Mouse (Mus musculus) heart, embryonic 11.5 days (tissue): Measurements from ENCODE around the gene Cdk11b. TPM values are rescaled to one million over a fixed set of nuclear protein-coding genes. Genes with fewer than 3 reads are reported as not detected.

Experiments used
- ATAC-seq: fragments of 200-750 bp; cut with Nextera tagmentation; replicated peaks from 2 replicates; pipeline ENCODE4 v1.8.0; 2017; ENCODE audit warnings: moderate library complexity; ENCODE audit not compliant: insufficient number of reproducible peaks, low FRiP score, low TSS enrichment
- H3K27ac ChIP-seq: fragments of 300-500 bp; sonication (generic); 2 replicates; pipeline ENCODE4 v1.5.1; 2014; ENCODE audit warnings: mild to moderate bottlenecking, low read depth, low read length
- H3K27me3 ChIP-seq: fragments of 300-500 bp; sonication (generic); 2 replicates; pipeline ENCODE4 v1.6.1; 2014; ENCODE audit warnings: mild to moderate bottlenecking, low read length, mixed read lengths; ENCODE audit not compliant: control insufficient read depth, insufficient read depth
- H3K36me3 ChIP-seq: fragments of 300-500 bp; sonication (generic); 2 replicates; pipeline ENCODE4 v1.6.1; 2014; ENCODE audit warnings: mild to moderate bottlenecking, low read length, moderate library complexity, mixed read lengths; ENCODE audit not compliant: control insufficient read depth, insufficient read depth
- H3K4me1 ChIP-seq: fragments of 300-500 bp; sonication (generic); 2 replicates; pipeline ENCODE4 v1.6.1; 2014; ENCODE audit warnings: low read length; ENCODE audit not compliant: control insufficient read depth, insufficient read depth
- H3K4me2 ChIP-seq: fragments of 300-500 bp; sonication (generic); 2 replicates; pipeline ENCODE4 v1.6.1; 2014; ENCODE audit warnings: mild to moderate bottlenecking, moderate library complexity
- H3K4me3 ChIP-seq: fragments of 300-500 bp; sonication (generic); 2 replicates; pipeline ENCODE4 v1.5.1; 2014; ENCODE audit warnings: low read depth, low read length
- H3K9ac ChIP-seq: fragments of 300-500 bp; sonication (generic); 2 replicates; pipeline ENCODE4 v1.6.1; 2014; ENCODE audit warnings: mild to moderate bottlenecking, low read depth, low read length, moderate library complexity
- H3K9me3 ChIP-seq: fragments of 300-500 bp; sonication (generic); replicated peaks from 2 replicates; pipeline ENCODE4 v1.6.1; 2016; ENCODE audit warnings: low read length; ENCODE audit not compliant: control insufficient read depth
- WGBS: fragments of 180-500 bp; shearing (Covaris S2); extraction: QIAGEN DNeasy Blood & Tissue Kit; methylation state at CpG from one replicate; pipeline ENCODE4 v1.1.7; 2014; ENCODE audit not compliant: insufficient replicate concordance; 5-methylcytosine and 5-hydroxymethylcytosine counted together
- polyA plus RNA-seq: library from polyadenylated mRNA; unstranded; fragments of >200 nt; fragmentation: Nextera tagmentation; extraction: Ambion mirVana; gene quantifications from 2 replicates; pipeline ENCODE4 v1.2.1, GENCODE M21; 2014

The Cdk11b gene
- polyA plus RNA-seq, result 48.2 and 50.0 TPM in 2 replicates

- Histone ChIP-seq H3K9ac (peak within 1 kb of the TSS; percentile 84), H3K4me1 (peaks cover 3% of the 10 kb centered on the region; the same call in 1 of the 2 replicates), H3K4me2 (peak within 1 kb of the TSS; percentile 78), H3K9me3 (no peaks in the 10 kb centered on the region), H3K4me3 (peak within 1 kb of the TSS; percentile 91), H3K27ac (peak within 1 kb of the TSS; percentile 93), H3K27me3 (no peaks in the 10 kb centered on the region), H3K36me3 (0 out of 2 replicates have a peak, but pooled peaks cover 2% of the 10 kb centered on the region)
- ATAC-seq, result peak; percentile 98
- under 1% methylated on average over 84 of the region's 84 CpGs for WGBS
Measured at GRCm38 (mm10) chr4:155624338-155625291, at the start of gene Cdk11b. TSS of gene Cdk11b (plus strand) at chr4:155624854.

GRCm38 (mm10) chr4:155574931-155575330 is 49.7 kb upstream of the Cdk11b start:
- H3K4me1 ChIP-seq, result no peaks in the 10 kb centered on the region
- H3K27ac ChIP-seq, result no peak overlapping the region
- no peaks in the 10 kb centered on the region for H3K9me3 ChIP-seq
- ATAC-seq, result no peak
- 84% methylated on average over 11 of the region's 11 CpGs for WGBS
- no peak overlapping the region for H3K4me3 ChIP-seq
- H3K27me3 ChIP-seq, result no peaks in the 10 kb centered on the region
- H3K4me2 ChIP-seq, result no peak overlapping the region
- no peak overlapping the region for H3K9ac ChIP-seq
- H3K36me3 ChIP-seq, result 0 out of 2 replicates have a peak, but pooled peaks cover 2% of the 10 kb centered on the region

GRCm38 (mm10) chr4:155575521-155575920 is 49.1 kb upstream of the Cdk11b start:
- Histone ChIP-seq H3K9ac (no peak overlapping the region), H3K9me3 (no peaks in the 10 kb centered on the region), H3K4me1 (no peaks in the 10 kb centered on the region), H3K27me3 (no peaks in the 10 kb centered on the region), H3K36me3 (0 out of 2 replicates have a peak, but pooled peaks cover 2% of the 10 kb centered on the region), H3K4me3 (no peak overlapping the region), H3K27ac (no peak overlapping the region), H3K4me2 (no peak overlapping the region)
- no peak for ATAC-seq
- WGBS, result 89% methylated on average over 8 of the region's 8 CpGs

GRCm38 (mm10) chr4:155577132-155577531 is 47.5 kb upstream of the Cdk11b start:
- Histone ChIP-seq H3K36me3 (0 out of 2 replicates have a peak, but pooled peaks cover 2% of the 10 kb centered on the region), H3K9me3 (no peaks in the 10 kb centered on the region), H3K4me3 (no peak overlapping the region), H3K27me3 (no peaks in the 10 kb centered on the region), H3K9ac (no peak overlapping the region), H3K27ac (no peak overlapping the region), H3K4me1 (no peaks in the 10 kb centered on the region), H3K4me2 (no peak overlapping the region)
- 88% methylated on average over 9 of the region's 9 CpGs for WGBS
- no peak for ATAC-seq

GRCm38 (mm10) chr4:155577741-155578140 is 46.9 kb upstream of the Cdk11b start:
- no peak overlapping the region for H3K27ac ChIP-seq
- H3K4me2 ChIP-seq, result no peak overlapping the region
- 0 out of 2 replicates have a peak, but pooled peaks cover 2% of the 10 kb centered on the region for H3K36me3 ChIP-seq
- no peak overlapping the region for H3K4me3 ChIP-seq
- H3K9ac ChIP-seq, result no peak overlapping the region
- H3K4me1 ChIP-seq, result no peaks in the 10 kb centered on the region
- no peaks in the 10 kb centered on the region for H3K27me3 ChIP-seq
- WGBS, result 82% methylated on average over 5 of the region's 5 CpGs
- ATAC-seq, result no peak
- no peaks in the 10 kb centered on the region for H3K9me3 ChIP-seq

- Histone ChIP-seq H3K4me2 (no peak overlapping the region), H3K4me1 (no peaks in the 10 kb centered on the region), H3K27me3 (no peaks in the 10 kb centered on the region), H3K4me3 (no peak overlapping the region), H3K9ac (no peak overlapping the region), H3K9me3 (no peaks in the 10 kb centered on the region), H3K36me3 (peaks cover 2% of the 10 kb centered on the region; the same call in 1 of the 2 replicates), H3K27ac (no peak overlapping the region)
- 79% methylated on average over 7 of the region's 7 CpGs for WGBS
- ATAC-seq, result no peak
Measured at GRCm38 (mm10) chr4:155578336-155579125, 46.1 kb upstream of the Cdk11b start.

- peaks cover 18% of the 10 kb centered on the region for H3K36me3 ChIP-seq
Measured at GRCm38 (mm10) chr4:155580420-155580819, 44.2 kb upstream of the Cdk11b start.

GRCm38 (mm10) chr4:155582279-155582905 is 42.3 kb upstream of the Cdk11b start:
- no peak overlapping the region for H3K4me2 ChIP-seq
- no peak overlapping the region for H3K9ac ChIP-seq
- no peaks in the 10 kb centered on the region for H3K4me1 ChIP-seq
- no peak overlapping the region for H3K27ac ChIP-seq
- 94% methylated on average over 6 of the region's 6 CpGs for WGBS
- no peaks in the 10 kb centered on the region for H3K27me3 ChIP-seq
- no peaks in the 10 kb centered on the region for H3K9me3 ChIP-seq
- peaks cover 24% of the 10 kb centered on the region for H3K36me3 ChIP-seq
- 0 out of 2 replicates have a peak, but pooled peaks have one; percentile 14 for ATAC-seq
- no peak overlapping the region for H3K4me3 ChIP-seq

More at GRCm38 (mm10) chr4:155580420-155580819, 44.2 kb upstream of the Cdk11b start:
- WGBS, result 50% methylated on average over 1 of the region's 1 CpGs
- Histone ChIP-seq H3K9ac (no peak overlapping the region), H3K27ac (no peak overlapping the region), H3K4me2 (no peak overlapping the region), H3K4me1 (no peaks in the 10 kb centered on the region), H3K4me3 (no peak overlapping the region), H3K27me3 (no peaks in the 10 kb centered on the region), H3K9me3 (no peaks in the 10 kb centered on the region)
- ATAC-seq, result no peak
